Mouse (Mus musculus) adrenal gland, postnatal 10 days (tissue): ENCODE data around the gene Abhd2. TPM values are rescaled to one million over a fixed set of nuclear protein-coding genes. Genes with fewer than 3 reads are reported as not detected.

Source experiments
- total RNA-seq, 2 experiments: library from RNA; stranded (reverse); gene quantifications; 2 replicates each; pipeline ENCODE4 v1.2.3; 2021

Gene Abhd2
- total RNA-seq, 2 experiments from 2014 or later = 247 to 382 TPM

Other genes starting within 250 kb of the Abhd2 start
- 1 to 10 TPM in 1 of 2 experiments, under 1 TPM in 1; 0.45 to 2.6 TPM for gene Acan, start 219.7 kb upstream of the Abhd2 start, total RNA-seq
- 1 to 10 TPM; 1.1 to 1.9 TPM for gene Hapln3, start 142.2 kb upstream of the Abhd2 start, total RNA-seq
- 100 to 1,000 TPM; 231 to 232 TPM for gene Mfge8, start 124.1 kb upstream of the Abhd2 start, total RNA-seq
- not detected for gene Rlbp1, start 113.8 kb downstream of the Abhd2 start, total RNA-seq
- 1 to 10 TPM; 2.6 to 3.3 TPM for gene Fanci, start 118.7 kb downstream of the Abhd2 start, total RNA-seq
- 10 to 100 TPM; 78.9 to 83.1 TPM for gene Polg, start 193.2 kb downstream of the Abhd2 start, total RNA-seq